Mouse (Mus musculus): ENCODE results near the gene BC048679. TPM values are rescaled to one million over a fixed set of nuclear protein-coding genes. Genes with fewer than 3 reads are reported as not detected.

BC048679 gene
- not detected in 2 replicates for polyA plus RNA-seq (2014; fragmentation: Nextera tagmentation; extraction: Ambion mirVana)

DNA sequence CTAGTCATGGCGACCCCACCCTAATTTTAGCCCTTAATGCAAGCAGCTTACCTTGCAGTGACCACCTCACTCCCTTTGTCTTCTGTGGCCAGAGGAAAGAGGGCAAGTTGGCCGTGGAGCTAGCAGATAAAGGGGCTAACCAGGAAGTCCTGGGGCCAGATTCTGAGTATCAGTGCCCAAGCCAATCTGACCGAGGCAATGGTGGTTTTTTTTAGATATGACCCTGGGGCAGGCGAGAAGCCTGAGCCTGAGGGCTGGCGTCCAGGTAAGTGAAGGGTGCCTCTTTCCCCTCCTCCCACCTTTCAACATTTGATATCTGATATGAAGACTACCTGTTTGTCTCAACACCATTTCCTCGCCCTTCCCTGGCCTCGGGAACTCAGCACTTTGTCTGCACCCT is at the start of gene BC048679:
Gene BC048679 (minus strand): TSS at position 101 of the 400 bp plus-strand sequence.
- 67% methylated on average over 7 of the region's 7 CpGs for WGBS
- Histone ChIP-seq H3K4me3 (ENCODE audit: low read depth, low read length) (no peak within 1 kb of the TSS), H3K4me2 (replicated peaks; ENCODE audit: low read depth, low read length) (no peak within 1 kb of the TSS), H3K27me3 (ENCODE audit: control insufficient read depth, insufficient read depth, low read length) (no peaks in the 10 kb centered on the region), H3K36me3 (ENCODE audit: control insufficient read depth, insufficient read depth, low read length) (no peaks in the 10 kb centered on the region), H3K4me1 (replicated peaks; ENCODE audit: control insufficient read depth, insufficient read depth, low read length) (0 out of 2 replicates have a peak, but pooled peaks cover 5% of the 10 kb centered on the region), H3K9ac (ENCODE audit: low read depth, low read length) (no peak within 1 kb of the TSS), H3K27ac (ENCODE audit: low read depth, low read length) (no peak within 1 kb of the TSS), H3K9me3 (ENCODE audit: control insufficient read depth, low read length) (no peaks in the 10 kb centered on the region)
- no peak for ATAC-seq (ENCODE audit: low FRiP score)
- no peak for DNase-seq (ENCODE audit: low spot score)

GRCm38 (mm10) chr7:81542934-81543333 is 44.9 kb upstream of the BC048679 start:
- WGBS: 86% methylated on average over 8 of the region's 8 CpGs
- Histone ChIP-seq H3K4me3 (ENCODE audit: low read depth, low read length) (no peak overlapping the region), H3K36me3 (ENCODE audit: control insufficient read depth, insufficient read depth, low read length) (no peaks in the 10 kb centered on the region), H3K4me1 (replicated peaks; ENCODE audit: control insufficient read depth, insufficient read depth, low read length) (no peaks in the 10 kb centered on the region), H3K4me2 (replicated peaks; ENCODE audit: low read depth, low read length) (no peak overlapping the region), H3K9me3 (ENCODE audit: control insufficient read depth, low read length) (no peaks in the 10 kb centered on the region), H3K9ac (ENCODE audit: low read depth, low read length) (no peak overlapping the region), H3K27ac (ENCODE audit: low read depth, low read length) (no peak overlapping the region), H3K27me3 (ENCODE audit: control insufficient read depth, insufficient read depth, low read length) (no peaks in the 10 kb centered on the region)
- ATAC-seq (ENCODE audit: low FRiP score) (no peak), DNase-seq (ENCODE audit: low spot score) (no peak)

- ATAC-seq (ENCODE audit: low FRiP score) (no peak), DNase-seq (ENCODE audit: low spot score) (no peak)
- Histone ChIP-seq H3K27ac (ENCODE audit: low read depth, low read length) (no peak overlapping the region), H3K4me3 (ENCODE audit: low read depth, low read length) (no peak overlapping the region), H3K4me1 (replicated peaks; ENCODE audit: control insufficient read depth, insufficient read depth, low read length) (no peaks in the 10 kb centered on the region), H3K27me3 (ENCODE audit: control insufficient read depth, insufficient read depth, low read length) (no peaks in the 10 kb centered on the region), H3K36me3 (ENCODE audit: control insufficient read depth, insufficient read depth, low read length) (no peaks in the 10 kb centered on the region), H3K4me2 (replicated peaks; ENCODE audit: low read depth, low read length) (no peak overlapping the region), H3K9me3 (ENCODE audit: control insufficient read depth, low read length) (no peaks in the 10 kb centered on the region), H3K9ac (ENCODE audit: low read depth, low read length) (no peak overlapping the region)
- 88% methylated on average over 7 of the region's 7 CpGs for WGBS
Measured at GRCm38 (mm10) chr7:81541924-81542524, 43.9 kb upstream of the BC048679 start.

GRCm38 (mm10) chr7:81540999-81541398 is 42.9 kb upstream of the BC048679 start:
- H3K36me3 ChIP-seq (ENCODE audit: control insufficient read depth, insufficient read depth, low read length): no peaks in the 10 kb centered on the region
- H3K4me2 ChIP-seq (replicated peaks; ENCODE audit: low read depth, low read length): no peak overlapping the region
- H3K27ac ChIP-seq (ENCODE audit: low read depth, low read length): no peak overlapping the region
- ATAC-seq (ENCODE audit: low FRiP score) (no peak), DNase-seq (ENCODE audit: low spot score) (no peak)
- no peaks in the 10 kb centered on the region for H3K27me3 ChIP-seq (ENCODE audit: control insufficient read depth, insufficient read depth, low read length)
- no peaks in the 10 kb centered on the region for H3K4me1 ChIP-seq (replicated peaks; ENCODE audit: control insufficient read depth, insufficient read depth, low read length)
- no peaks in the 10 kb centered on the region for H3K9me3 ChIP-seq (ENCODE audit: control insufficient read depth, low read length)
- H3K9ac ChIP-seq (ENCODE audit: low read depth, low read length): no peak overlapping the region
- H3K4me3 ChIP-seq (ENCODE audit: low read depth, low read length): no peak overlapping the region
- WGBS: 95% methylated on average over 1 of the region's 1 CpGs

- ATAC-seq (ENCODE audit: low FRiP score) (no peak), DNase-seq (ENCODE audit: low spot score) (no peak)
- Histone ChIP-seq H3K27me3 (ENCODE audit: control insufficient read depth, insufficient read depth, low read length) (no peaks in the 10 kb centered on the region), H3K4me1 (replicated peaks; ENCODE audit: control insufficient read depth, insufficient read depth, low read length) (no peaks in the 10 kb centered on the region), H3K9me3 (ENCODE audit: control insufficient read depth, low read length) (no peaks in the 10 kb centered on the region), H3K4me3 (ENCODE audit: low read depth, low read length) (no peak overlapping the region), H3K36me3 (ENCODE audit: control insufficient read depth, insufficient read depth, low read length) (no peaks in the 10 kb centered on the region), H3K9ac (ENCODE audit: low read depth, low read length) (no peak overlapping the region), H3K4me2 (replicated peaks; ENCODE audit: low read depth, low read length) (no peak overlapping the region), H3K27ac (ENCODE audit: low read depth, low read length) (no peak overlapping the region)
- WGBS: 17% methylated on average over 2 of the region's 2 CpGs
Measured at GRCm38 (mm10) chr7:81539565-81539964, 41.5 kb upstream of the BC048679 start.

GRCm38 (mm10) chr7:81538070-81538675 is 40.1 kb upstream of the BC048679 start:
- no peak for DNase-seq (ENCODE audit: low spot score)
- Histone ChIP-seq H3K27ac (ENCODE audit: low read depth, low read length) (no peak overlapping the region), H3K4me1 (replicated peaks; ENCODE audit: control insufficient read depth, insufficient read depth, low read length) (no peaks in the 10 kb centered on the region), H3K9me3 (ENCODE audit: control insufficient read depth, low read length) (no peaks in the 10 kb centered on the region), H3K36me3 (ENCODE audit: control insufficient read depth, insufficient read depth, low read length) (peaks cover 8% of the 10 kb centered on the region; the same call in 1 of the 2 replicates), H3K27me3 (ENCODE audit: control insufficient read depth, insufficient read depth, low read length) (no peaks in the 10 kb centered on the region), H3K4me2 (replicated peaks; ENCODE audit: low read depth, low read length) (no peak overlapping the region), H3K9ac (ENCODE audit: low read depth, low read length) (no peak overlapping the region), H3K4me3 (ENCODE audit: low read depth, low read length) (no peak overlapping the region)
- no peak for ATAC-seq (ENCODE audit: low FRiP score)
- WGBS: 66% methylated on average over 2 of the region's 2 CpGs

- Histone ChIP-seq H3K36me3 (ENCODE audit: control insufficient read depth, insufficient read depth, low read length) (peaks cover 8% of the 10 kb centered on the region; the same call in 1 of the 2 replicates), H3K4me2 (replicated peaks; ENCODE audit: low read depth, low read length) (no peak overlapping the region), H3K4me1 (replicated peaks; ENCODE audit: control insufficient read depth, insufficient read depth, low read length) (no peaks in the 10 kb centered on the region), H3K4me3 (ENCODE audit: low read depth, low read length) (no peak overlapping the region), H3K9ac (ENCODE audit: low read depth, low read length) (no peak overlapping the region), H3K27me3 (ENCODE audit: control insufficient read depth, insufficient read depth, low read length) (no peaks in the 10 kb centered on the region), H3K27ac (ENCODE audit: low read depth, low read length) (no peak overlapping the region), H3K9me3 (ENCODE audit: control insufficient read depth, low read length) (no peaks in the 10 kb centered on the region)
- no peak for ATAC-seq (ENCODE audit: low FRiP score)
- no peak for DNase-seq (ENCODE audit: low spot score)
- 95% methylated on average over 4 of the region's 4 CpGs for WGBS
Measured at GRCm38 (mm10) chr7:81536478-81536877, 38.4 kb upstream of the BC048679 start.

DNA sequence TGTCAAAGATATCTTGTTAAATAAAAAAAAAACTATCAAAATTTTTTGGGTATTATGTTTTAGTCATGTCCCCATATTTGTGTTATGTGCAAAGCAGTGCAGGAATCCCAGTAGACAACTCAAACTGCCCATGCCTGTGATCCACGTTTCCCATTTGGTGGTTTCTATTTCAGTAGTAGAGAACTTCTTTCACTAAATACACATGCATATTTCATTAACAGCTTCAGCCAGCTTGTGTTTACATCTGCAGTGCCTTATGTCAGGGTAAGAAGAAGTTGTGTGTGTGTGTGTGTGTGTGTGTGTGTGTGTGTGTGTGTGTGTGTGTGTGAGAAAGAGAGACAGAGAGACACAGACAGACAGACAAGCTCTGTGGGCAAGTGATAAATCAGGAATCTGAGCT is 33.4 kb upstream of the BC048679 start:
- peaks cover 8% of the 10 kb centered on the region; the same call in 1 of the 2 replicates for H3K36me3 ChIP-seq (ENCODE audit: control insufficient read depth, insufficient read depth, low read length)
- WGBS: 87% methylated on average over 1 of the region's 1 CpGs

GRCm38 (mm10) chr7:81528918-81529317 is 30.8 kb upstream of the BC048679 start:
- WGBS: 96% methylated on average over 8 of the region's 8 CpGs
- DNase-seq (ENCODE audit: low spot score) (no peak), ATAC-seq (ENCODE audit: low FRiP score) (no peak)
- Histone ChIP-seq H3K4me1 (replicated peaks; ENCODE audit: control insufficient read depth, insufficient read depth, low read length) (no peaks in the 10 kb centered on the region), H3K9me3 (ENCODE audit: control insufficient read depth, low read length) (no peaks in the 10 kb centered on the region), H3K4me3 (ENCODE audit: low read depth, low read length) (no peak overlapping the region), H3K27ac (ENCODE audit: low read depth, low read length) (no peak overlapping the region), H3K36me3 (ENCODE audit: control insufficient read depth, insufficient read depth, low read length) (peaks cover 6% of the 10 kb centered on the region; the same call in 1 of the 2 replicates), H3K27me3 (ENCODE audit: control insufficient read depth, insufficient read depth, low read length) (no peaks in the 10 kb centered on the region), H3K4me2 (replicated peaks; ENCODE audit: low read depth, low read length) (no peak overlapping the region), H3K9ac (ENCODE audit: low read depth, low read length) (no peak overlapping the region)

More for the DNA sequence above, 33.4 kb upstream of the BC048679 start:
- Histone ChIP-seq H3K27ac (ENCODE audit: low read depth, low read length) (no peak overlapping the region), H3K9me3 (ENCODE audit: control insufficient read depth, low read length) (no peaks in the 10 kb centered on the region), H3K4me3 (ENCODE audit: low read depth, low read length) (no peak overlapping the region), H3K4me2 (replicated peaks; ENCODE audit: low read depth, low read length) (no peak overlapping the region), H3K9ac (ENCODE audit: low read depth, low read length) (no peak overlapping the region), H3K4me1 (replicated peaks; ENCODE audit: control insufficient read depth, insufficient read depth, low read length) (no peaks in the 10 kb centered on the region), H3K27me3 (ENCODE audit: control insufficient read depth, insufficient read depth, low read length) (no peaks in the 10 kb centered on the region)
- DNase-seq (ENCODE audit: low spot score) (no peak), ATAC-seq (ENCODE audit: low FRiP score) (no peak)
